Mouse (Mus musculus): ENCODE data around the gene Hs6st3. TPM values are rescaled to one million over a fixed set of nuclear protein-coding genes. Genes with fewer than 3 reads are reported as not detected.

Hs6st3 gene
- polyA plus RNA-seq, 1 experiment from 2014 or later, result not detected

GRCm38 (mm10) chr14:119918281-119919034, 780.3 kb downstream of the Hs6st3 start:
- no peak overlapping the region for H3K27ac ChIP-seq (ENCODE audit: low read length)
- ATAC-seq, result no peak

GRCm38 (mm10) chr14:119919177-119919576, 781.0 kb downstream of the Hs6st3 start:
- 66% methylated on average over 1 of the region's 1 CpGs for WGBS
- Histone ChIP-seq H3K9ac (ENCODE audit: low read depth, low read length) (no peak overlapping the region), H3K4me2 (ENCODE audit: low read depth, low read length) (no peak overlapping the region), H3K9me3 (ENCODE audit: control insufficient read depth, low read length) (no peaks in the 10 kb centered on the region), H3K27me3 (replicated peaks; ENCODE audit: control insufficient read depth, insufficient read depth, low read length) (no peaks in the 10 kb centered on the region), H3K36me3 (ENCODE audit: control insufficient read depth, insufficient read depth, low read length) (no peaks in the 10 kb centered on the region), H3K27ac (ENCODE audit: low read length) (no peak overlapping the region), H3K4me1 (ENCODE audit: control insufficient read depth, insufficient read depth, low read length) (no peaks in the 10 kb centered on the region), H3K4me3 (ENCODE audit: low read length) (no peak overlapping the region)
- ATAC-seq, result no peak

More at GRCm38 (mm10) chr14:119918281-119919034, 780.3 kb downstream of the Hs6st3 start:
- WGBS, result 40% methylated on average over 6 of the region's 6 CpGs
- Histone ChIP-seq H3K4me3 (ENCODE audit: low read length) (no peak overlapping the region), H3K4me2 (ENCODE audit: low read depth, low read length) (no peak overlapping the region), H3K4me1 (ENCODE audit: control insufficient read depth, insufficient read depth, low read length) (no peaks in the 10 kb centered on the region), H3K9ac (ENCODE audit: low read depth, low read length) (no peak overlapping the region), H3K36me3 (ENCODE audit: control insufficient read depth, insufficient read depth, low read length) (no peaks in the 10 kb centered on the region), H3K9me3 (ENCODE audit: control insufficient read depth, low read length) (no peaks in the 10 kb centered on the region), H3K27me3 (replicated peaks; ENCODE audit: control insufficient read depth, insufficient read depth, low read length) (no peaks in the 10 kb centered on the region)

Other genes starting within 250 kb of the Hs6st3 start
- 5.9 and 6.8 TPM in 2 replicates for gene Dzip1, start 212.9 kb upstream of the Hs6st3 start, polyA plus RNA-seq (2015; fragmentation: Nextera tagmentation; extraction: Ambion mirVana)
- 47.0 and 51.6 TPM in 2 replicates for gene Dnajc3, start 200.4 kb upstream of the Hs6st3 start, polyA plus RNA-seq (2015; fragmentation: Nextera tagmentation; extraction: Ambion mirVana)
- 5.2 and 6.1 TPM in 2 replicates for gene Uggt2, start 38.9 kb upstream of the Hs6st3 start, polyA plus RNA-seq (2015; fragmentation: Nextera tagmentation; extraction: Ambion mirVana)

Data from intestine, embryonic 16.5 days (tissue).